Mouse (Mus musculus): ENCODE data around the gene Unc5c.
A peak's percentile ranks its signal among the peaks of the same experiment; 100 is the strongest.

Unc5c gene

GRCm38 (mm10) chr3:141511253-141512038, 46.4 kb downstream of the Unc5c start:
- no peak for DNase-seq

- no peak for DNase-seq
These were observed 63.7 kb downstream of the Unc5c start for GRCm38 (mm10) chr3:141528751-141529150.

- no peak for DNase-seq
These were observed 64.6 kb downstream of the Unc5c start for GRCm38 (mm10) chr3:141529599-141529998.

GRCm38 (mm10) chr3:141533861-141534260, 68.8 kb downstream of the Unc5c start:
- no peak for DNase-seq

- DNase-seq, result peak; percentile 2
These were observed 71.8 kb downstream of the Unc5c start for GRCm38 (mm10) chr3:141536857-141537256.

GRCm38 (mm10) chr3:141538120-141538519, 73.1 kb downstream of the Unc5c start:
- DNase-seq, result no peak

GRCm38 (mm10) chr3:141540749-141541148, 75.7 kb downstream of the Unc5c start:
- no peak for DNase-seq

GRCm38 (mm10) chr3:141547341-141547814, 82.4 kb downstream of the Unc5c start:
- DNase-seq, result no peak

- DNase-seq, result no peak
These were observed 84.6 kb downstream of the Unc5c start for GRCm38 (mm10) chr3:141549661-141550060.

- no peak for DNase-seq
These were observed 87.9 kb downstream of the Unc5c start for GRCm38 (mm10) chr3:141552960-141553359.

GRCm38 (mm10) chr3:141557072-141557471, 92.1 kb downstream of the Unc5c start:
- no peak for DNase-seq

- DNase-seq, result no peak
These were observed 110.2 kb downstream of the Unc5c start for GRCm38 (mm10) chr3:141575076-141575688.

- no peak for DNase-seq
These were observed 112.4 kb downstream of the Unc5c start for GRCm38 (mm10) chr3:141577382-141577781.

GRCm38 (mm10) chr3:141581190-141581891, 116.3 kb downstream of the Unc5c start:
- no peak for DNase-seq

- DNase-seq, result no peak
These were observed 116.8 kb downstream of the Unc5c start for GRCm38 (mm10) chr3:141581892-141582214.

GRCm38 (mm10) chr3:141583180-141583579, 118.2 kb downstream of the Unc5c start:
- no peak for DNase-seq

GRCm38 (mm10) chr3:141589392-141590012, 124.5 kb downstream of the Unc5c start:
- DNase-seq, result no peak

- DNase-seq, result no peak
These were observed 128.2 kb downstream of the Unc5c start for GRCm38 (mm10) chr3:141593249-141593648.

GRCm38 (mm10) chr3:141594120-141594519, 129.1 kb downstream of the Unc5c start:
- DNase-seq, result no peak

- DNase-seq, result no peak
These were observed 130.1 kb downstream of the Unc5c start for GRCm38 (mm10) chr3:141595073-141595472.

GRCm38 (mm10) chr3:141596461-141596860, 131.4 kb downstream of the Unc5c start:
- no peak for DNase-seq

GRCm38 (mm10) chr3:141596881-141597280, 131.9 kb downstream of the Unc5c start:
- DNase-seq, result no peak

GRCm38 (mm10) chr3:141597974-141598373, 133.0 kb downstream of the Unc5c start:
- DNase-seq, result no peak
